Mouse (Mus musculus) hindbrain, embryonic 15.5 days (tissue): ENCODE results near the gene Zbtb45. TPM values are rescaled to one million over a fixed set of nuclear protein-coding genes. Genes with fewer than 3 reads are reported as not detected.
A peak's percentile ranks its signal among the peaks of the same experiment; 100 is the strongest.

Experiments
- ATAC-seq: fragments of 200-750 bp; cut with Nextera tagmentation; 2 replicates; pipeline ENCODE4 v1.8.0; 2017; ENCODE audit warnings: low read depth, moderate number of reproducible peaks, moderate TSS enrichment; ENCODE audit not compliant: low FRiP score
- H3K27ac ChIP-seq: fragments of 300-500 bp; sonication (generic); replicated peaks from 2 replicates; pipeline ENCODE4 v1.5.1; 2015; ENCODE audit warnings: mild to moderate bottlenecking, inconsistent platforms
- H3K27me3 ChIP-seq: fragments of 300-500 bp; sonication (generic); 2 replicates; pipeline ENCODE4 v1.6.1; 2015; ENCODE audit warnings: control low read depth, inconsistent platforms
- H3K36me3 ChIP-seq: fragments of 300-500 bp; sonication (generic); 2 replicates; pipeline ENCODE4 v1.6.1; 2015; ENCODE audit warnings: control low read depth, inconsistent platforms
- H3K4me1 ChIP-seq: fragments of 300-500 bp; sonication (generic); replicated peaks from 2 replicates; pipeline ENCODE4 v1.6.1; 2015; ENCODE audit warnings: control low read depth, inconsistent platforms
- H3K4me2 ChIP-seq: fragments of 300-500 bp; sonication (generic); 2 replicates; pipeline ENCODE4 v1.6.1; 2015; ENCODE audit warnings: moderate library complexity, mild to moderate bottlenecking, inconsistent platforms
- H3K4me3 ChIP-seq: fragments of 300-500 bp; sonication (generic); 2 replicates; pipeline ENCODE4 v1.5.1; 2015; ENCODE audit warnings: mild to moderate bottlenecking, inconsistent platforms
- H3K9ac ChIP-seq: fragments of 300-500 bp; sonication (generic); 2 replicates; pipeline ENCODE4 v1.6.1; 2015; ENCODE audit warnings: inconsistent platforms
- H3K9me3 ChIP-seq: fragments of 300-500 bp; sonication (generic); 2 replicates; pipeline ENCODE4 v1.6.1; 2016; ENCODE audit warnings: control low read depth, inconsistent platforms
- WGBS: fragments of 180-500 bp; shearing (Covaris S2); methylation state at CpG from one replicate; pipeline ENCODE4 v1.1.7; 2015; 5-methylcytosine and 5-hydroxymethylcytosine counted together
- polyA plus RNA-seq: library from polyadenylated mRNA; unstranded; fragments of >200 nt; fragmentation: Nextera tagmentation; extraction: Ambion mirVana; gene quantifications from 2 replicates; pipeline ENCODE4 v1.2.1, GENCODE M21; 2015

Gene Zbtb45
- polyA plus RNA-seq, 1 experiment from 2014 or later, result 42.5 TPM

- no peak overlapping the region for H3K4me3 ChIP-seq
- no peak overlapping the region for H3K27ac ChIP-seq
- no peaks in the 10 kb centered on the region for H3K27me3 ChIP-seq
- peaks cover 76% of the 10 kb centered on the region for H3K36me3 ChIP-seq
- peaks cover 36% of the 10 kb centered on the region for H3K4me1 ChIP-seq
- no peak overlapping the region for H3K9ac ChIP-seq
- ATAC-seq, result no peak
- H3K4me2 ChIP-seq, result no peak overlapping the region
- WGBS, result 80% methylated on average over 2 of the region's 2 CpGs
- no peaks in the 10 kb centered on the region for H3K9me3 ChIP-seq
These were observed 22.1 kb upstream of the Zbtb45 start for GRCm38 (mm10) chr7:13031983-13032382.

GRCm38 (mm10) chr7:13031069-13031468 is 21.2 kb upstream of the Zbtb45 start:
- Histone ChIP-seq H3K27me3 (no peaks in the 10 kb centered on the region), H3K36me3 (peaks cover 81% of the 10 kb centered on the region), H3K4me3 (no peak overlapping the region), H3K4me1 (peaks cover 36% of the 10 kb centered on the region), H3K27ac (no peak overlapping the region), H3K4me2 (no peak overlapping the region), H3K9ac (no peak overlapping the region), H3K9me3 (no peaks in the 10 kb centered on the region)
- WGBS, result 74% methylated on average over 5 of the region's 5 CpGs
- ATAC-seq, result no peak

- Histone ChIP-seq H3K9me3 (no peaks in the 10 kb centered on the region), H3K36me3 (peaks cover 69% of the 10 kb centered on the region), H3K27me3 (no peaks in the 10 kb centered on the region), H3K4me2 (no peak overlapping the region), H3K9ac (no peak overlapping the region), H3K4me3 (no peak overlapping the region), H3K4me1 (peaks cover 30% of the 10 kb centered on the region), H3K27ac (no peak overlapping the region)
- WGBS, result 87% methylated on average over 4 of the region's 4 CpGs
- no peak for ATAC-seq
These were observed 19.2 kb upstream of the Zbtb45 start for GRCm38 (mm10) chr7:13028986-13029385.

GRCm38 (mm10) chr7:13025511-13026112 is 15.8 kb upstream of the Zbtb45 start:
- no peak for ATAC-seq
- no peaks in the 10 kb centered on the region for H3K9me3 ChIP-seq
- H3K4me2 ChIP-seq, result peak overlapping the region; percentile 98
- peak overlapping the region; percentile 94 for H3K9ac ChIP-seq
- no peaks in the 10 kb centered on the region for H3K27me3 ChIP-seq
- peaks cover 29% of the 10 kb centered on the region for H3K4me1 ChIP-seq
- WGBS, result 25% methylated on average over 4 of the region's 4 CpGs
- peaks cover 46% of the 10 kb centered on the region for H3K36me3 ChIP-seq
- peak overlapping the region; percentile 99 for H3K27ac ChIP-seq
- peak overlapping the region; percentile 87 for H3K4me3 ChIP-seq

- Histone ChIP-seq H3K27ac (peak overlapping the region; percentile 99), H3K27me3 (no peaks in the 10 kb centered on the region), H3K9ac (peak overlapping the region; percentile 94), H3K4me3 (peak overlapping the region; percentile 87), H3K36me3 (peaks cover 37% of the 10 kb centered on the region), H3K4me2 (peak overlapping the region; percentile 98), H3K4me1 (peaks cover 29% of the 10 kb centered on the region), H3K9me3 (no peaks in the 10 kb centered on the region)
- peak; percentile 52 for ATAC-seq
- WGBS, result under 1% methylated on average over 44 of the region's 44 CpGs
These were observed 15.0 kb upstream of the Zbtb45 start for GRCm38 (mm10) chr7:13024805-13025204.

- under 1% methylated on average over 86 of the region's 95 CpGs for WGBS
- peak; percentile 91 for ATAC-seq
These were observed 14.3 kb upstream of the Zbtb45 start for GRCm38 (mm10) chr7:13023928-13024731.

GRCm38 (mm10) chr7:13022773-13023535 is 13.1 kb upstream of the Zbtb45 start:
- peak overlapping the region; percentile 99 for H3K27ac ChIP-seq
- peak; percentile 50 for ATAC-seq
- H3K9ac ChIP-seq, result peak overlapping the region; percentile 94
- H3K4me1 ChIP-seq, result peaks cover 29% of the 10 kb centered on the region
- H3K36me3 ChIP-seq, result peaks cover 19% of the 10 kb centered on the region
- no peaks in the 10 kb centered on the region for H3K27me3 ChIP-seq
- no peaks in the 10 kb centered on the region for H3K9me3 ChIP-seq
- 2% methylated on average over 30 of the region's 31 CpGs for WGBS
- peak overlapping the region; percentile 87 for H3K4me3 ChIP-seq
- H3K4me2 ChIP-seq, result peak overlapping the region; percentile 98

More at GRCm38 (mm10) chr7:13023928-13024731, 14.3 kb upstream of the Zbtb45 start:
- H3K27ac ChIP-seq, result peak overlapping the region; percentile 99
- H3K9ac ChIP-seq, result peak overlapping the region; percentile 94
- peak overlapping the region; percentile 87 for H3K4me3 ChIP-seq
- no peaks in the 10 kb centered on the region for H3K9me3 ChIP-seq
- no peaks in the 10 kb centered on the region for H3K27me3 ChIP-seq
- H3K4me1 ChIP-seq, result peaks cover 29% of the 10 kb centered on the region
- peak overlapping the region; percentile 98 for H3K4me2 ChIP-seq
- peaks cover 31% of the 10 kb centered on the region for H3K36me3 ChIP-seq

GRCm38 (mm10) chr7:13015217-13015616 is 5.4 kb upstream of the Zbtb45 start:
- no peak for ATAC-seq
- Histone ChIP-seq H3K4me2 (no peak overlapping the region), H3K9ac (no peak overlapping the region), H3K27me3 (no peaks in the 10 kb centered on the region), H3K36me3 (no peaks in the 10 kb centered on the region), H3K9me3 (no peaks in the 10 kb centered on the region), H3K27ac (no peak overlapping the region), H3K4me1 (peaks cover 6% of the 10 kb centered on the region), H3K4me3 (no peak overlapping the region)
- 81% methylated on average over 1 of the region's 1 CpGs for whole genome bisulfite sequencing

GRCm38 (mm10) chr7:13014275-13014839 is 4.5 kb upstream of the Zbtb45 start:
- no peak for ATAC-seq
- Histone ChIP-seq H3K27me3 (no peaks in the 10 kb centered on the region), H3K4me1 (peaks cover 7% of the 10 kb centered on the region), H3K36me3 (no peaks in the 10 kb centered on the region), H3K4me2 (no peak overlapping the region), H3K9me3 (no peaks in the 10 kb centered on the region), H3K4me3 (no peak overlapping the region), H3K27ac (no peak overlapping the region), H3K9ac (no peak overlapping the region)
- 30% methylated on average over 6 of the region's 6 CpGs for WGBS

GRCm38 (mm10) chr7:13013671-13014070 is 3.8 kb upstream of the Zbtb45 start:
- Histone ChIP-seq H3K27ac (no peak overlapping the region), H3K36me3 (no peaks in the 10 kb centered on the region), H3K4me1 (peaks cover 11% of the 10 kb centered on the region), H3K9me3 (no peaks in the 10 kb centered on the region), H3K4me2 (no peak overlapping the region), H3K9ac (no peak overlapping the region), H3K27me3 (no peaks in the 10 kb centered on the region), H3K4me3 (no peak overlapping the region)
- no peak for ATAC-seq
- 70% methylated on average over 4 of the region's 4 CpGs for WGBS

GRCm38 (mm10) chr7:13009143-13010004 is 460 bp downstream of the Zbtb45 start:
- Histone ChIP-seq H3K4me2 (peak overlapping the region; percentile 80), H3K4me3 (peak overlapping the region; percentile 84), H3K27ac (peak overlapping the region; percentile 95), H3K36me3 (peaks cover 26% of the 10 kb centered on the region), H3K9me3 (no peaks in the 10 kb centered on the region), H3K27me3 (no peaks in the 10 kb centered on the region), H3K4me1 (peaks cover 31% of the 10 kb centered on the region), H3K9ac (peak overlapping the region; percentile 83)
- under 1% methylated on average over 42 of the region's 42 CpGs for WGBS
- ATAC-seq, result peak; percentile 89
